Mouse (Mus musculus): ENCODE data around the gene Rtf1. TPM values are rescaled to one million over a fixed set of nuclear protein-coding genes. Genes with fewer than 3 reads are reported as not detected.
A peak's percentile ranks its signal among the peaks of the same experiment; 100 is the strongest.

Rtf1 gene
- polyA plus RNA-seq, 1 experiment from 2014 or later: 24.0 TPM

DNA sequence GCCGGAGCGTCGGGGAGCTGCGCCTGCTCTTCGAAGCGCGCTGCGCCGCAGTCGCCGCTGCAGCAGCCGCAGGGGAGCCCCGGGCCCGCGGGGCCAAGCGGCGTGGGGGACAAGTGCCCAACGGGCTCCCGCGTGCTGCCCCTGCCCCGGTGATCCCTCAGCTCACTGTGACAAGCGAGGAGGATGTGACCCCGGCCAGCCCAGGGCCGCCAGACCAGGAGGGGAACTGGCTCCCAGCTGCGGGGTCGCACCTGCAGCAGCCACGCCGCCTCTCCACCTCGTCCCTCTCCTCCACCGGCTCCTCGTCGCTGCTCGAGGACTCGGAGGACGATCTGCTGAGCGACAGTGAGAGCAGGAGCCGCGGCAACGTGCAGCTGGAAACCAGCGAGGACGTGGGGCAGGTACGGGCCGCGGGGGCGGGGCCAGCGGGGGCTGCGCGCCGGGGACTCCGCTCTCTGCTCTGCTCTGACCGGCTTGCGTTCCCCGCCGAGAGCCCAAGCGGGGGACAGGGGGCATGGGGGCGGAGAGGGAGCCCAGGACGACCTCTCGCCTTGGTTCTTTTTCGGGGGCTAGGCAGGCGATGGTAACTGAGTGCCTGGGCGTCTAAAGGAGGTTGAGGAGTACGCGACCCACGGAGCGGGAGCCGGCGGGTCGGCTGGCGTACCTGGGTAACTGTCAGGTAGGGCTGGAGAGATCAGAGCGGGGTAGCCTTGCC is 67.8 kb downstream of the Rtf1 start:
- no peaks in the 10 kb centered on the region for H3K36me3 ChIP-seq (ENCODE audit: control insufficient read depth, insufficient read depth, low read length)
- H3K4me1 ChIP-seq (ENCODE audit: control insufficient read depth, insufficient read depth, low read length): peaks cover 33% of the 10 kb centered on the region
- peak; percentile 27; the same call in 1 of the 2 replicates for ATAC-seq (replicated peaks; ENCODE audit: insufficient number of reproducible peaks, low FRiP score, low TSS enrichment)
- no peaks in the 10 kb centered on the region for H3K9me3 ChIP-seq (replicated peaks; ENCODE audit: control insufficient read depth, low read length)
- peak overlapping the region; percentile 79 for H3K4me3 ChIP-seq (ENCODE audit: low read depth, low read length)
- peaks cover 25% of the 10 kb centered on the region for H3K27me3 ChIP-seq (ENCODE audit: control insufficient read depth, insufficient read depth, low read length)
- no peak overlapping the region for H3K27ac ChIP-seq (ENCODE audit: low read depth, low read length)
- H3K4me2 ChIP-seq: peak overlapping the region; percentile 100
- WGBS (ENCODE audit: insufficient replicate concordance): under 1% methylated on average over 57 of the region's 70 CpGs
- peak overlapping the region; percentile 82 for H3K9ac ChIP-seq (ENCODE audit: low read depth, low read length)

- Histone ChIP-seq H3K4me3 (ENCODE audit: low read depth, low read length) (peak overlapping the region; percentile 79), H3K27me3 (ENCODE audit: control insufficient read depth, insufficient read depth, low read length) (peaks cover 27% of the 10 kb centered on the region), H3K27ac (ENCODE audit: low read depth, low read length) (no peak overlapping the region), H3K9me3 (replicated peaks; ENCODE audit: control insufficient read depth, low read length) (no peaks in the 10 kb centered on the region), H3K4me2 (peak overlapping the region; percentile 100), H3K36me3 (ENCODE audit: control insufficient read depth, insufficient read depth, low read length) (no peaks in the 10 kb centered on the region), H3K9ac (ENCODE audit: low read depth, low read length) (no peak overlapping the region; the same call in none of the 2 replicates), H3K4me1 (ENCODE audit: control insufficient read depth, insufficient read depth, low read length) (peaks cover 33% of the 10 kb centered on the region)
- WGBS (ENCODE audit: insufficient replicate concordance): 9% methylated on average over 23 of the region's 31 CpGs
- no peak for ATAC-seq (replicated peaks; ENCODE audit: insufficient number of reproducible peaks, low FRiP score, low TSS enrichment)
Measured at GRCm38 (mm10) chr2:119743176-119743807, 68.4 kb downstream of the Rtf1 start.

GRCm38 (mm10) chr2:119743808-119744162 is 68.9 kb downstream of the Rtf1 start:
- Histone ChIP-seq H3K4me1 (ENCODE audit: control insufficient read depth, insufficient read depth, low read length) (peaks cover 33% of the 10 kb centered on the region), H3K4me3 (ENCODE audit: low read depth, low read length) (peak overlapping the region; percentile 38), H3K27ac (ENCODE audit: low read depth, low read length) (no peak overlapping the region), H3K4me2 (peak overlapping the region; percentile 100), H3K36me3 (ENCODE audit: control insufficient read depth, insufficient read depth, low read length) (no peaks in the 10 kb centered on the region), H3K9ac (ENCODE audit: low read depth, low read length) (peak overlapping the region; percentile 61; the same call in 1 of the 2 replicates), H3K9me3 (replicated peaks; ENCODE audit: control insufficient read depth, low read length) (no peaks in the 10 kb centered on the region), H3K27me3 (ENCODE audit: control insufficient read depth, insufficient read depth, low read length) (peaks cover 28% of the 10 kb centered on the region)
- no peak for ATAC-seq (replicated peaks; ENCODE audit: insufficient number of reproducible peaks, low FRiP score, low TSS enrichment)
- 5% methylated on average over 22 of the region's 22 CpGs for WGBS (ENCODE audit: insufficient replicate concordance)

GRCm38 (mm10) chr2:119744163-119745111 is 69.6 kb downstream of the Rtf1 start:
- peak overlapping the region; percentile 61 for H3K9ac ChIP-seq (ENCODE audit: low read depth, low read length)
- H3K27me3 ChIP-seq (ENCODE audit: control insufficient read depth, insufficient read depth, low read length): peaks cover 33% of the 10 kb centered on the region
- WGBS (ENCODE audit: insufficient replicate concordance): 1% methylated on average over 46 of the region's 46 CpGs
- H3K27ac ChIP-seq (ENCODE audit: low read depth, low read length): peak overlapping the region; percentile 24
- peak overlapping the region; percentile 100 for H3K4me2 ChIP-seq
- peak; percentile 53 for ATAC-seq (replicated peaks; ENCODE audit: insufficient number of reproducible peaks, low FRiP score, low TSS enrichment)
- H3K9me3 ChIP-seq (replicated peaks; ENCODE audit: control insufficient read depth, low read length): no peaks in the 10 kb centered on the region
- no peaks in the 10 kb centered on the region for H3K36me3 ChIP-seq (ENCODE audit: control insufficient read depth, insufficient read depth, low read length)
- H3K4me3 ChIP-seq (ENCODE audit: low read depth, low read length): peak overlapping the region; percentile 38
- H3K4me1 ChIP-seq (ENCODE audit: control insufficient read depth, insufficient read depth, low read length): peaks cover 33% of the 10 kb centered on the region

DNA sequence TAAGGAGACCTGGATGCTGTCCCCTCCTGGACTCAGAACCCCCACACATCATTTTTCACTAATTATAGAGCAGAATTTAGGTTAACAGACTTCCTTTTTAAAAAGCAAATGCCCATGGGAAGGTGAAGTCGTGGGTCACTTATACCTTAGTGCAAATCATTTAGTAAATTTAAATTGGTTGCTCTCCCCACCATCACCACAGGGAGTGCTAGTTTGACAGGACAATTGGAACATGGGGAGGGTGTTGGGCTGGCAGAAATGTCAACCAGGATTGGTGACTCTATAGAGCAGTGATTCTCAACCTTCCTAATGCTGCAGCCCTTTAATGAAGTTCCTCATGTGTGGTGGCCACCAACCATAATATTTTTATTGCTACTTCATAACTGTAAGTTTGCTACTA is 70.4 kb downstream of the Rtf1 start:
- no peak overlapping the region for H3K4me3 ChIP-seq (ENCODE audit: low read depth, low read length)
- H3K27ac ChIP-seq (ENCODE audit: low read depth, low read length): no peak overlapping the region
- peaks cover 33% of the 10 kb centered on the region for H3K4me1 ChIP-seq (ENCODE audit: control insufficient read depth, insufficient read depth, low read length)
- peak overlapping the region; percentile 100; the same call in 1 of the 2 replicates for H3K4me2 ChIP-seq
- no peak overlapping the region for H3K9ac ChIP-seq (ENCODE audit: low read depth, low read length)
- no peaks in the 10 kb centered on the region for H3K9me3 ChIP-seq (replicated peaks; ENCODE audit: control insufficient read depth, low read length)
- peaks cover 42% of the 10 kb centered on the region for H3K27me3 ChIP-seq (ENCODE audit: control insufficient read depth, insufficient read depth, low read length)
- ATAC-seq (replicated peaks; ENCODE audit: insufficient number of reproducible peaks, low FRiP score, low TSS enrichment): no peak
- WGBS (ENCODE audit: insufficient replicate concordance): 5% methylated on average over 1 of the region's 1 CpGs
- no peaks in the 10 kb centered on the region for H3K36me3 ChIP-seq (ENCODE audit: control insufficient read depth, insufficient read depth, low read length)

DNA sequence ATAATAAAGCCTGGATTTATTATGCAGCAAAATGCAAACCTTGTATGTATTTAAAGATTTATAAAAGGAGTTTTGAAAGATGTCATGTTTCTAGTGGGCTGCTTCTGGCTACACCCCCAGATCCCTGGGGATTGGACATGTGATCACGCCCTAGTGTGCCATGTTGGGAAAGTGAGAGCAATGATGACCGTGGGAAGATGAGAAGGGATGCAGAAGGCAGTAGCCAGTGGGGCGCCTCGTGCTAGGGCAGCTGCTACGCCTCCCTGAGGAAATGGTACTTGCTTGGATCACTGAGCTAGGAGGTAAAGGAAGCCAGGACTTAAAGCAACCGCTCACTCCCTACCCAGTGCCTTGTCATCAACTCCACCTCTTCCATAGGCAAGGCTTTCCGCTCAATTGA is 72.7 kb downstream of the Rtf1 start:
- Histone ChIP-seq H3K27ac (ENCODE audit: low read depth, low read length) (no peak overlapping the region), H3K9ac (ENCODE audit: low read depth, low read length) (no peak overlapping the region), H3K4me3 (ENCODE audit: low read depth, low read length) (no peak overlapping the region), H3K4me1 (ENCODE audit: control insufficient read depth, insufficient read depth, low read length) (peaks cover 26% of the 10 kb centered on the region), H3K9me3 (replicated peaks; ENCODE audit: control insufficient read depth, low read length) (no peaks in the 10 kb centered on the region), H3K36me3 (ENCODE audit: control insufficient read depth, insufficient read depth, low read length) (no peaks in the 10 kb centered on the region), H3K27me3 (ENCODE audit: control insufficient read depth, insufficient read depth, low read length) (peaks cover 59% of the 10 kb centered on the region), H3K4me2 (no peak overlapping the region)
- ATAC-seq (replicated peaks; ENCODE audit: insufficient number of reproducible peaks, low FRiP score, low TSS enrichment): no peak
- 62% methylated on average over 7 of the region's 7 CpGs for WGBS (ENCODE audit: insufficient replicate concordance)

DNA sequence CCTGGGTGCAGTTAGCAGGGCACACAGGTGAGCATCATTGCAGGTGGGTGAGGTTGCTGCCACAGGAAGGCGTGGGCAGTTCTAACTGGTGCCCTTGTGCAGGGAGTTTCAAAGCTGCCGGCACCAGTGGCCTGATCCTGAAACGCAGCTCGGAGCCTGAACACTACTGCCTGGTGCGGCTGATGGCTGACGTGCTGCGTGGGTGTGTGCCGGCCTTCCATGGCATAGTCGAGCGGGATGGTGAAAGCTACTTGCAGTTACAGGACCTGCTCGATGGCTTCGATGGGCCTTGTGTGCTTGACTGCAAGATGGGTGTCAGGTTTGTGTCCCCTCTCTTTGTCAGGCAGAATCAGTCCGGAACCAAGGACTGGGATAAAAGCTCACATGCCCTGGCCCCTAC is 74.4 kb downstream of the Rtf1 start:
- ATAC-seq (replicated peaks; ENCODE audit: insufficient number of reproducible peaks, low FRiP score, low TSS enrichment): no peak
- H3K36me3 ChIP-seq (ENCODE audit: control insufficient read depth, insufficient read depth, low read length): no peaks in the 10 kb centered on the region
- 61% methylated on average over 13 of the region's 13 CpGs for whole genome bisulfite sequencing (ENCODE audit: insufficient replicate concordance)
- H3K27ac ChIP-seq (ENCODE audit: low read depth, low read length): no peak overlapping the region
- H3K9me3 ChIP-seq (replicated peaks; ENCODE audit: control insufficient read depth, low read length): no peaks in the 10 kb centered on the region
- peaks cover 58% of the 10 kb centered on the region for H3K27me3 ChIP-seq (ENCODE audit: control insufficient read depth, insufficient read depth, low read length)
- no peak overlapping the region for H3K4me2 ChIP-seq
- peaks cover 8% of the 10 kb centered on the region for H3K4me1 ChIP-seq (ENCODE audit: control insufficient read depth, insufficient read depth, low read length)
- no peak overlapping the region for H3K9ac ChIP-seq (ENCODE audit: low read depth, low read length)
- H3K4me3 ChIP-seq (ENCODE audit: low read depth, low read length): no peak overlapping the region

- peak overlapping the region; percentile 100 for H3K4me2 ChIP-seq
- H3K9ac ChIP-seq (ENCODE audit: low read depth, low read length): peak overlapping the region; percentile 62; the same call in 1 of the 2 replicates
- WGBS (ENCODE audit: insufficient replicate concordance): 4% methylated on average over 31 of the region's 31 CpGs
- ATAC-seq (replicated peaks; ENCODE audit: insufficient number of reproducible peaks, low FRiP score, low TSS enrichment): 0 out of 2 replicates have a peak, but pooled peaks have one; percentile 15
- H3K36me3 ChIP-seq (ENCODE audit: control insufficient read depth, insufficient read depth, low read length): no peaks in the 10 kb centered on the region
- no peaks in the 10 kb centered on the region; the same call in 1 of the 2 replicates for H3K4me1 ChIP-seq (ENCODE audit: control insufficient read depth, insufficient read depth, low read length)
- no peak overlapping the region for H3K27ac ChIP-seq (ENCODE audit: low read depth, low read length)
- no peaks in the 10 kb centered on the region for H3K9me3 ChIP-seq (replicated peaks; ENCODE audit: control insufficient read depth, low read length)
- peak overlapping the region; percentile 70 for H3K4me3 ChIP-seq (ENCODE audit: low read depth, low read length)
- peaks cover 69% of the 10 kb centered on the region for H3K27me3 ChIP-seq (ENCODE audit: control insufficient read depth, insufficient read depth, low read length)
Measured at GRCm38 (mm10) chr2:119757601-119758100, 82.8 kb downstream of the Rtf1 start.
